Mouse (Mus musculus) ES-Bruce4 (cell line): ENCODE data around the gene Ctdsp1.

ENCODE experiments used
- CTCF ChIP-seq: IDR thresholded peaks from one replicate; pipeline ENCODE4 v1.8.1; 2011; ENCODE audit warnings: low read depth, low read length
- EP300 ChIP-seq: IDR thresholded peaks from 2 replicates; pipeline ENCODE4 v1.6.1; 2011; ENCODE audit warnings: low read depth, low read length; ENCODE audit not compliant: insufficient read depth
- POLR2A ChIP-seq: IDR thresholded peaks from one replicate; pipeline ENCODE4 v1.8.1; 2011; ENCODE audit warnings: low read length; ENCODE audit not compliant: insufficient read depth

DNA sequence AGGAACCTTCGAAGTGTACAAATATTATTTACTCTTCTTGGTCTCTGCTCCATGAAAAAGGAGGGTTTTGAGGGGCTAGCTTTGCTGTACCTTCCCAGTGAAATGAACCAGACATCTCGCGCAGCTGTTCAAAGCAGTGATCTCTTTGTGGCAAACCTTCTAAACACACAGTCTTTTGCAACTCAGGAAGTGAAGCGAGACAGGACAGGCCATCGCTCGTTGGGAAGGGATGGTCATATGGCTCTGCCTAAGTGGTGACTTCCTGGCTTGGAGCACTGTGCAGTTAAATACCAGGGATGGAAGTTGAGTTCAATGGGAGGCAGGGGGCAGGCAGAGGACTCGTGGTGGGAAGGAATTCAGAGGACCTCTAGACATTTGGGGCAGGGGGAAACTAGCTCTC, 34.5 kb downstream of the Ctdsp1 start:
- TF ChIP-seq CTCF (no peak), EP300 (no peak), POLR2A (no peak)
